Mouse (Mus musculus): ENCODE results near the gene Fkbp8. TPM values are rescaled to one million over a fixed set of nuclear protein-coding genes. Genes with fewer than 3 reads are reported as not detected.

Gene Fkbp8
- 202 and 234 TPM in 2 replicates for polyA plus RNA-seq (2014; fragmentation: Nextera tagmentation; extraction: Ambion mirVana)

DNA sequence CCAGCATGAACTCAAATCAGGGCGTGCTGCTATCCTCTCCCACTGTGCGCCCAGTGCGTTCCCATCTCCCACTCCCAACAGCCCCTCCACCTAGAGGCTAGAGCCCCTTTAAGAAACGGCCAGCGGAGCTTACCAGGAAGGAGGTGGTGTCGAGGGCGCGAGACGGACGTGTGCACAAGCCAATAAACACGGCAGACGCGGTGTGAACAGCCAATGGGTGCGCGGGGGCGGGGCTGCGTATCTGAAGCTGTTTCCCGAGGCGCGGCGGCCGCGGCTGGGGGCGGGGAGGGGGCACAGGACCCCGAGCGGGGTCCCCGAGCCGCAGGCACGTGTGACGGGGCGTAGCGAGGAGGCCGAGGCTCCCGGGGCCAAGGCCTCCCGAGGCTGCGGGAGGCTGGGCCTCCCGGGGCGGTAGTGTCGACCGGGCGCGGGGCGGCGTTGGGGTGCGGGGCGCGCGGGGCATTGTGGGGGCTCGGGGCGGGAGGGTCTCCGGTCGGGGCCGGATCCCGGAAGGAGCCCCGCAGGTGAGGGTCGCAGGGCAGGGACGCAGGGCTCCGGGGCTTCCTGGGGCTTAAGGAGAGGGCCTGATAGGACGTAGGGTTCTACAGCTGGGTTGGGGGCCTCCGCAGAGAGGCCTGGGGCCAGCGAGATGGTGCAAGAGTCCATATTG is at the start of gene Fkbp8, which contains the start of gene Kxd1:
Fkbp8 (plus strand) TSS at position 213 of the 670 bp plus-strand sequence.
Kxd1 (minus strand) TSS at position 445 of the 670 bp plus-strand sequence.
- peaks cover 33% of the 10 kb centered on the region for H3K36me3 ChIP-seq (ENCODE audit: control insufficient read depth, insufficient read depth, low read length)
- ATAC-seq (ENCODE audit: low read depth) (peak; percentile 96), DNase-seq (ENCODE audit: low spot score) (peak; percentile 97)
- no peaks in the 10 kb centered on the region for H3K9me3 ChIP-seq (ENCODE audit: control insufficient read depth, low read length)
- peak within 1 kb of the TSS; percentile 77 for H3K27ac ChIP-seq (replicated peaks; ENCODE audit: low read depth, low read length)
- under 1% methylated on average over 25 of the region's 61 CpGs for WGBS
- H3K4me2 ChIP-seq (ENCODE audit: low read depth, low read length) = peak within 1 kb of the TSS; percentile 88
- no peaks in the 10 kb centered on the region for H3K27me3 ChIP-seq (replicated peaks; ENCODE audit: control insufficient read depth, insufficient read depth, low read length)
- peaks cover 18% of the 10 kb centered on the region for H3K4me1 ChIP-seq (ENCODE audit: control insufficient read depth, insufficient read depth, low read length)
- H3K4me3 ChIP-seq (ENCODE audit: low read depth, low read length) = peak within 1 kb of the TSS; percentile 67
- H3K9ac ChIP-seq (ENCODE audit: low read depth, low read length) = peak within 1 kb of the TSS; percentile 91

GRCm38 (mm10) chr8:70481908-70482307 is 45.6 kb upstream of the Fkbp8 start:
- peaks cover 16% of the 10 kb centered on the region; the same call in 1 of the 2 replicates for H3K27me3 ChIP-seq (replicated peaks; ENCODE audit: control insufficient read depth, insufficient read depth, low read length)
- 77% methylated on average over 3 of the region's 3 CpGs for WGBS
- H3K4me2 ChIP-seq (ENCODE audit: low read depth, low read length) = no peak overlapping the region
- no peak overlapping the region for H3K4me3 ChIP-seq (ENCODE audit: low read depth, low read length)
- no peaks in the 10 kb centered on the region; the same call in 1 of the 2 replicates for H3K4me1 ChIP-seq (ENCODE audit: control insufficient read depth, insufficient read depth, low read length)
- no peaks in the 10 kb centered on the region for H3K36me3 ChIP-seq (ENCODE audit: control insufficient read depth, insufficient read depth, low read length)
- H3K27ac ChIP-seq (replicated peaks; ENCODE audit: low read depth, low read length) = no peak overlapping the region
- H3K9ac ChIP-seq (ENCODE audit: low read depth, low read length) = no peak overlapping the region
- ATAC-seq (ENCODE audit: low read depth) = no peak
- DNase-seq (ENCODE audit: low spot score) = no peak
- H3K9me3 ChIP-seq (ENCODE audit: control insufficient read depth, low read length) = no peaks in the 10 kb centered on the region

DNA sequence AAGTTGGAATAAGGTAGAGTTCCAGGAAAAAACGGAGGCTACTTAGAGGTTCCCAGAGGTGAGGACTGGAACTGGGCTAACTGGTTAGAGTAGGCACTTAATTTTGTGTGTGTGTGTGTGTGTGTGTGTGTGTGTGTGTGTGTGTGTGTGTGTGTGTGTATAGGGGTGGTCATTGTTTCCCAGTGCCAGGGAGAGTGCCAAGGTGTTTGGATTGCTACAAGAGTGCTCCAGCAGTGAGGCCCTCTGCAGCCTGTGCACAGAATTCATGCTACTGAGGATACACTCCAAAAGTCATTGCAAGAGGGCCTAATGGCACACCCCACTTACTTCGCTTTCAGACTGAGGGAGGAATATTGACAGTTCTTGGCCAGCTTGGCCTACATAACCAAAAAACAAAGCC is 44.6 kb upstream of the Fkbp8 start:
- H3K27me3 ChIP-seq (replicated peaks; ENCODE audit: control insufficient read depth, insufficient read depth, low read length) = peaks cover 23% of the 10 kb centered on the region

GRCm38 (mm10) chr8:70486191-70486681 is 41.3 kb upstream of the Fkbp8 start:
- no peak for ATAC-seq (ENCODE audit: low read depth)

More for the DNA sequence above, 44.6 kb upstream of the Fkbp8 start:
- H3K4me1 ChIP-seq (ENCODE audit: control insufficient read depth, insufficient read depth, low read length) = peaks cover 7% of the 10 kb centered on the region; the same call in 1 of the 2 replicates
- DNase-seq (ENCODE audit: low spot score) (no peak), ATAC-seq (ENCODE audit: low read depth) (no peak)
- no peak overlapping the region for H3K4me2 ChIP-seq (ENCODE audit: low read depth, low read length)
- no peak overlapping the region for H3K4me3 ChIP-seq (ENCODE audit: low read depth, low read length)
- no peak overlapping the region for H3K27ac ChIP-seq (replicated peaks; ENCODE audit: low read depth, low read length)
- no peaks in the 10 kb centered on the region for H3K9me3 ChIP-seq (ENCODE audit: control insufficient read depth, low read length)
- WGBS = 59% methylated on average over 2 of the region's 2 CpGs
- H3K9ac ChIP-seq (ENCODE audit: low read depth, low read length) = no peak overlapping the region
- H3K36me3 ChIP-seq (ENCODE audit: control insufficient read depth, insufficient read depth, low read length) = no peaks in the 10 kb centered on the region

DNA sequence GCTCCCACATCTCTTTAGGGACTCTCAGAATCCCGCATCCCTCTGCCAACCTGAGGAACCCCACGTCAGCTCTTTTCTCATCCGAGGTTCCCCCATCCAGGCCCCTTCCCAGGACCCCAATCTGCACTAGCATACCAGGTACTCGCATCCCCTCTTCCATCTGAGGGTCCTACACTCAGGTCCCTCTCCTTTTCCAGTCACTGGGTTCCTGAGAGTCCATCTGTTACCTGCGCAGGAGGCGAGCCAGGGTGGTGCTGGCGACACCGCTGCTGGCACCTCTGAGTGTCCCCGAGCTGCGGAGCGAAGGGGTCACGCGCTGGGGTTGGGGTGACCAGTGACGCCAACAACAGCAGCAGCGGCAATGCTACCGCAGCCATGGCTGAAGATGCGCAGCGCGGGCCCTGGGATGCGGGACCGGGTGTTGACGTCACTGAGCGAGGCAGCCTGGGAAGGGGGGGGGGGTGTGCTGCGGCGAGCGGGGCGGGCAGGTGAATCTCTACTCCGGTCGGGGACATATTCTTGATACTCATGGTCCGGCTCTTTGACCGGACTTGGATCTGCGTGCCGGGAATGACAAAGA is 40.5 kb upstream of the Fkbp8 start, which contains the start of gene Tmem59l:
Tmem59l (minus strand) TSS at position 418 of the 580 bp plus-strand sequence.
- no peak for DNase-seq (ENCODE audit: low spot score)
- H3K27ac ChIP-seq (replicated peaks; ENCODE audit: low read depth, low read length) = no peak within 1 kb of the TSS; the same call in 1 of the 2 replicates
- H3K36me3 ChIP-seq (ENCODE audit: control insufficient read depth, insufficient read depth, low read length) = no peaks in the 10 kb centered on the region
- no peaks in the 10 kb centered on the region for H3K9me3 ChIP-seq (ENCODE audit: control insufficient read depth, low read length)
- H3K4me2 ChIP-seq (ENCODE audit: low read depth, low read length) = peak within 1 kb of the TSS; percentile 69
- 5% methylated on average over 31 of the region's 33 CpGs for WGBS
- peak within 1 kb of the TSS; percentile 60 for H3K9ac ChIP-seq (ENCODE audit: low read depth, low read length)
- peaks cover 44% of the 10 kb centered on the region for H3K4me1 ChIP-seq (ENCODE audit: control insufficient read depth, insufficient read depth, low read length)
- H3K27me3 ChIP-seq (replicated peaks; ENCODE audit: control insufficient read depth, insufficient read depth, low read length) = peaks cover 64% of the 10 kb centered on the region
- ATAC-seq (ENCODE audit: low read depth) = no peak
- peak within 1 kb of the TSS; percentile 33 for H3K4me3 ChIP-seq (ENCODE audit: low read depth, low read length)

More at GRCm38 (mm10) chr8:70486191-70486681, 41.3 kb upstream of the Fkbp8 start:
- 0 out of 2 replicates have a peak overlapping the region, but pooled peaks have one; percentile 60 for H3K9ac ChIP-seq (ENCODE audit: low read depth, low read length)
- no peak overlapping the region for H3K4me3 ChIP-seq (ENCODE audit: low read depth, low read length)
- no peak overlapping the region for H3K27ac ChIP-seq (replicated peaks; ENCODE audit: low read depth, low read length)
- H3K4me2 ChIP-seq (ENCODE audit: low read depth, low read length) = 0 out of 2 replicates have a peak overlapping the region, but pooled peaks have one; percentile 55
- H3K4me1 ChIP-seq (ENCODE audit: control insufficient read depth, insufficient read depth, low read length) = peaks cover 37% of the 10 kb centered on the region
- 44% methylated on average over 7 of the region's 7 CpGs for WGBS
- no peaks in the 10 kb centered on the region for H3K36me3 ChIP-seq (ENCODE audit: control insufficient read depth, insufficient read depth, low read length)
- no peak for DNase-seq (ENCODE audit: low spot score)
- H3K9me3 ChIP-seq (ENCODE audit: control insufficient read depth, low read length) = no peaks in the 10 kb centered on the region
- peaks cover 56% of the 10 kb centered on the region for H3K27me3 ChIP-seq (replicated peaks; ENCODE audit: control insufficient read depth, insufficient read depth, low read length)

GRCm38 (mm10) chr8:70487993-70488796 is 39.3 kb upstream of the Fkbp8 start:
- WGBS = 5% methylated on average over 41 of the region's 55 CpGs
- no peak for DNase-seq (ENCODE audit: low spot score)
- H3K9ac ChIP-seq (ENCODE audit: low read depth, low read length) = 0 out of 2 replicates have a peak overlapping the region, but pooled peaks have one; percentile 31

GRCm38 (mm10) chr8:70488931-70489470 is 38.5 kb upstream of the Fkbp8 start:
- ATAC-seq (ENCODE audit: low read depth) (no peak), DNase-seq (ENCODE audit: low spot score) (no peak)
- Histone ChIP-seq H3K27me3 (replicated peaks; ENCODE audit: control insufficient read depth, insufficient read depth, low read length) (peaks cover 83% of the 10 kb centered on the region), H3K9me3 (ENCODE audit: control insufficient read depth, low read length) (no peaks in the 10 kb centered on the region), H3K36me3 (ENCODE audit: control insufficient read depth, insufficient read depth, low read length) (no peaks in the 10 kb centered on the region), H3K4me2 (ENCODE audit: low read depth, low read length) (peak overlapping the region; percentile 69), H3K9ac (ENCODE audit: low read depth, low read length) (peak overlapping the region; percentile 52), H3K4me3 (ENCODE audit: low read depth, low read length) (peak overlapping the region; percentile 33), H3K27ac (replicated peaks; ENCODE audit: low read depth, low read length) (no peak overlapping the region; the same call in 1 of the 2 replicates), H3K4me1 (ENCODE audit: control insufficient read depth, insufficient read depth, low read length) (peaks cover 50% of the 10 kb centered on the region)
- 4% methylated on average over 13 of the region's 14 CpGs for WGBS

More at GRCm38 (mm10) chr8:70487993-70488796, 39.3 kb upstream of the Fkbp8 start:
- ATAC-seq (ENCODE audit: low read depth) = no peak
- Histone ChIP-seq H3K4me1 (ENCODE audit: control insufficient read depth, insufficient read depth, low read length) (peaks cover 50% of the 10 kb centered on the region), H3K27ac (replicated peaks; ENCODE audit: low read depth, low read length) (no peak overlapping the region; the same call in 1 of the 2 replicates), H3K4me2 (ENCODE audit: low read depth, low read length) (peak overlapping the region; percentile 69), H3K36me3 (ENCODE audit: control insufficient read depth, insufficient read depth, low read length) (no peaks in the 10 kb centered on the region), H3K4me3 (ENCODE audit: low read depth, low read length) (peak overlapping the region; percentile 33), H3K27me3 (replicated peaks; ENCODE audit: control insufficient read depth, insufficient read depth, low read length) (peaks cover 75% of the 10 kb centered on the region), H3K9me3 (ENCODE audit: control insufficient read depth, low read length) (no peaks in the 10 kb centered on the region)

DNA sequence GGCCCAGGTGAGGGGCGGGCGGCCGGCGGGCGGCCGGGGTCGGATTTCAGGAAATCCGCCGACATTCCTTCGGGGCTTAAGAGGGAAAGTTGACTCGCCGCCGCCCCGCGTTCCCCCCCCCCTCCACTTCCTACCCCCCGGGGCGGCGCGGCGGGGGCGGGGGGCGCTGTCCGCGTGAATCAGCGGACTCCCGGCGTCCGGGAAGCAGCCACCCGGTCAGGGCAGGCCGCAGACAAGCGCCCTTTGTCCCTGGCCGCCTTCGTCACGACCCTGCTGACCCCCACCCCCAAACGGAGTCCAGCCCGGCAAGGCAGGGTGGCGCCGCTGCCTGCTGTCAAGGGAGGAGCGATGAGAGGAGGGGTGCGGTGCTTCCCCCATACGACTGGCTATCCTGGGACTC is 37.9 kb upstream of the Fkbp8 start:
- DNase-seq (ENCODE audit: low spot score) (no peak), ATAC-seq (ENCODE audit: low read depth) (no peak)
- Histone ChIP-seq H3K4me2 (ENCODE audit: low read depth, low read length) (peak overlapping the region; percentile 69), H3K9ac (ENCODE audit: low read depth, low read length) (peak overlapping the region; percentile 52), H3K36me3 (ENCODE audit: control insufficient read depth, insufficient read depth, low read length) (no peaks in the 10 kb centered on the region), H3K27me3 (replicated peaks; ENCODE audit: control insufficient read depth, insufficient read depth, low read length) (peaks cover 88% of the 10 kb centered on the region), H3K4me3 (ENCODE audit: low read depth, low read length) (peak overlapping the region; percentile 33), H3K27ac (replicated peaks; ENCODE audit: low read depth, low read length) (no peak overlapping the region), H3K4me1 (ENCODE audit: control insufficient read depth, insufficient read depth, low read length) (peaks cover 50% of the 10 kb centered on the region), H3K9me3 (ENCODE audit: control insufficient read depth, low read length) (no peaks in the 10 kb centered on the region)
- WGBS = 2% methylated on average over 9 of the region's 41 CpGs
